Mouse (Mus musculus) E14TG2a.4 (cell line): ENCODE measurements around the gene Ttc30a1.

ENCODE experiments used
- CTCF ChIP-seq: conservative IDR thresholded peaks from 2 replicates; pipeline ENCODE4 v1.5.1; 2014; ENCODE audit warnings: low read length
- NANOG ChIP-seq: IDR thresholded peaks from 2 replicates; pipeline ENCODE4 v1.6.1; 2014; ENCODE audit warnings: borderline replicate concordance, low read length, mixed read lengths
- POU5F1 ChIP-seq: IDR thresholded peaks from 2 replicates; pipeline ENCODE4 v1.6.1; 2014; ENCODE audit warnings: low read length, borderline replicate concordance

DNA sequence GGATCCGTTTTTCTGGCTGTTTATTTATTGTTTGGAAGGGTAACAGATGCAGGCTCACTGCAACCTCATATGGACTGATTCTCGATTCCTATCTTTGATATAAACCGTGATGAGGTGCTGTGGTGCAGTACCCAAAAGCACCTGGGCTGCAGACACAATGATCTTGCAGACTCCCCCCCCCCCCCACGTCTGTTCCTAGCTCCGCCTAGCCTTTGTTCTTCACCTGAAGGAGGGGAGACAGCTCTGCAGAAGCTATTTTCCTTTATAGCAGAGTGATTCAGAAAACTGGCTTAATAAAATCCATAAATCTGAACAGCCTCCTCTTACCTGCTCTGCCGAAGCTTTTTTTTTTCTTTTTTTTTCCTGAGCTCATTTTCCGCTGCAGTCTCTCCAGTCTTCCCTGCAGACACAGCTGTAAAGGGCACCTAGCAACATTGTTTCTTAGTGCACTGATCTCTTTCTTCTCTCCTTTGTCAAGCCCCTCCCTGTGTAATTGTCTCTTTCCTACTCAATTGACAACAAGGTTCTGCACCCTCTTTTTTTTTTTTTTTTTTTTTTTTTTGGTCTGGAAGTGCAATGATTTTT is 7.1 kb upstream of the Ttc30a1 start:
- TF ChIP-seq CTCF (no peak), POU5F1 (no peak), NANOG (no peak)
